Mouse (Mus musculus) erythroid progenitor cell, adult 5-6 weeks (primary cell): Measurements from ENCODE around the gene E030018B13Rik. TPM values are rescaled to one million over a fixed set of nuclear protein-coding genes. Genes with fewer than 3 reads are reported as not detected.

ENCODE experiments used
- ATAC-seq: replicated peaks from 2 replicates; pipeline ENCODE4 v1.8.0; 2016; ENCODE audit warnings: moderate number of reproducible peaks, mild to moderate bottlenecking, moderate TSS enrichment, inconsistent platforms; ENCODE audit not compliant: poor library complexity, low FRiP score, severe bottlenecking
- total RNA-seq, 2 experiments: library from RNA; stranded (forward) in 1 of 2; stranded (reverse) in 1 of 2; fragments of 150-400 nt in 1 of 2; fragments of 186-747, 209-891 nt in 1 of 2; gene quantifications; 2 replicates each; pipeline versions ENCODE4 v1.2.3 to v1.2.4; 2015 to 2017; ENCODE audit warnings: low replicate concordance in 2 of 2

E030018B13Rik gene
- total RNA-seq, 2 experiments from 2014 or later = not detected

GRCm38 (mm10) chr7:63933905-63934304, 17.2 kb downstream of the E030018B13Rik start:
- no peak for ATAC-seq

DNA sequence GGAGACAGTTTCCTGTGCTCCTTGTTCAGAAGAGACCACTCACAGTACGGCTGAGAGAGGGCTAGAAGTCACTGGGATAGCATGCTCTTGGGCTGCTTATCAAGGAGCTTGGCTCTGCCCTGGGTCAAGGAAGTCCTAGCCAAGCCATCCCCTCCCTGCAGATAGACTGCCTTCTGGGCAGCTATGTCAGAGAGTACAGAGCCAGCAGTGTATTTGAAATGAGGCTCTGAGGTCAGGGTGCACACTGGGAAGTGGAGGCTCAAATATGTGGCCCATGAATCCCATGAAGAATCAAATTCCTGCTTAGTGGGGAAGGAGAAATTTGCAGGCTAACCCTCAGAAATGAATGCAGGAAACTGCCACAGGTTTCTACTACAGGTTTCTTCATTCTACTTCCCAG, 17.9 kb downstream of the E030018B13Rik start:
- ATAC-seq = no peak

DNA sequence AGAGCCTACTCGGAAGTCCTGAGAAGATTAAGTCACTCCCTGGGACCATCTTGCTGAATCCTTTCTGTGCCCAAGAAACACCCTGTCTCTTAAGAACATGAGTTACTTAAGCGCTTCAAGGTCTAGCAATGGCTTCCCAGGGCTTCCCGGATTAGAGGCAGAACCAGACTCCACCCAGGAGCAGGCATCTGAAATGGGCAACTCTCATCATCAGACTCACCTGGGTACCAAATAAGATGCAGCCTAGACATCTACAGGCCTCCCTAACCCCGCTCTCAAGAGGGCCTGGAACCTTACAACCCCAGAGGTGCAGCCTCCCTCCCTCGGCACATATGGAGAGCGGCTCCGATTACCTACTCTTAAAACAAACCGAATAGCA, 19.1 kb downstream of the E030018B13Rik start:
- ATAC-seq = no peak

GRCm38 (mm10) chr7:63936188-63936985, 19.7 kb downstream of the E030018B13Rik start:
- peak; percentile 48 for ATAC-seq

GRCm38 (mm10) chr7:63936986-63937235, 20.3 kb downstream of the E030018B13Rik start:
- ATAC-seq = no peak

DNA sequence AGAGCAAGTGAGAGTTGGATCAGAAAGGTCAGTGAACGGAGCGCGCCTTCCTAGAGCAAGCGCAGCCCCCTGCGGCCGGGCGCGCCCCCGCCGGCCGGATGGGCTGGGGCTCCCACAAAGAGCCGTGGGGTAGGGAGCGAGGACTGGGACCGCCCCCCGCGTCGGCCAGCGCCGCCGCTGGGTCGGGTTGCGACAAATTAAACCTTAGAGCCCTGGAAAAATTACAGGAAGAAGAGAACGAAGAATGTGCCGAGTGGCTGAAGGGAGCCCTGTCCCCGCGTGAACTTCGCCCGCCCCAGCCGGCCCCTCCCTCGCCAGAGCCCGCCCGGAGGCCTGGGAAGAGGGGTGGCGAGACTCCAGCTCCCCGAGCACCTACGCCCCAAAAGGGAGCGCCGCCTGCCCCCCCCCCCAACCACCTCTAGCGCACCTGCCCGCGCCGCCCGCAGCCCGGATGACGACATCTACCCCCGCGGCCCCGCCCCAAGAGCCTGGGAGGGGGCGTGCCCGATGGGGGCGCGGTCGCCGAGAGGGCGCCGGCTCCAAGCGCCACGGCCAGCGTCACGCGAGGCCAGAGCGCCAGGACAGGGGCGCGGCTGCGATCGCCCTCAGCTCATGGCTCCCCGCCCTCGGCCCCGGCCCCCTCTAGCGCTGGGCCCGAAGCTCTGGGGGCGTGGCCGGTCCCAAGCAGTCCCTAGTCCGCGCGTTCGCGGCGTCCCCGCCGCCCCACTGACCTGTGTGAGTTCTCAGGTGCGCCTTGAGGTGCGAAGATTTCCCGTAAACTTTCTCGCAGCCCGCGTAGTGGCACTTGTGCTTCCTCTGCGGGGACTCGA, 20.8 kb downstream of the E030018B13Rik start:
- ATAC-seq = peak; percentile 22

DNA sequence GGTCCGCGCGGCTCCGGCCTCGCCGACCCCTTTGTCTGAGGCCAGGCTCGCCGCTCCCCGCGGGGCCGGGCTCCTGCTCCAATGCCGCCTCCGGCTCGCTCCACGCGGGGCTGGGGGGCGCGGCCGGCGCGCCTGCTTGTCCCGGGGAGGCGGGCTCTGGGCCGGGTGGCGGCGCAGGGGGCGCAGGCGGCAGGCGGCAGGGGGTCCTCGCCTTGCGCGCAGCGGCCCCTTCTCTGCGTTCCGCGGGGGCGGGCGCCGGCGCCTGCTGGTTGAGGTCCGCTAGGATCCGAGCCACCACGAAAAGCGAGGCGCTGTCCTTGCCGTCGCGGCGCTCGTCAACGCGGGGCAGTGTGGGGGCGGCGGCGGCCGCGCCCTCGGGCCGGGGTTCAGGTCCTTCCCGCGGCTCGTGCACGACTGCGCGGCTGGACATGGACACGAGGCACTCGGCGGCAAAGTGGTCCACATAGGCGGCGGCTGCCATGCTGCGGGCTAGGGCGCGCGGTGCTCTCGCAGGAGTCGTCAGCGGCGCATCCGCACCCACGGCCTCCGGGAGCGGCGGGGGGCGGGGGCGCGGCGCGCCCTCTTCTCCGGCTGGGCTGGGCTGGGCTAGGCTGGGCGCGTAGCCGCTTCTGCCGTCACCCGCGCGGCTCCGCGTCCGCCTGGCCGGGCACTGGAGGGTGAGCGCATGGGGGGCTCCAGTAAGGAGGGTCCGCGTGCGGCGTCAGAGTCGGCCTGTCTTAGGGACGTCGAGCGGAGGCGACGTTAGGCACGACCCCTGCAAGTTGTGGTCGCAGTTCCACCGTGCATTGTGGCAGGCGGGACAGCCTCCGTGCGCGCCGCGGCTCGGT, 21.6 kb downstream of the E030018B13Rik start:
- ATAC-seq = no peak

DNA sequence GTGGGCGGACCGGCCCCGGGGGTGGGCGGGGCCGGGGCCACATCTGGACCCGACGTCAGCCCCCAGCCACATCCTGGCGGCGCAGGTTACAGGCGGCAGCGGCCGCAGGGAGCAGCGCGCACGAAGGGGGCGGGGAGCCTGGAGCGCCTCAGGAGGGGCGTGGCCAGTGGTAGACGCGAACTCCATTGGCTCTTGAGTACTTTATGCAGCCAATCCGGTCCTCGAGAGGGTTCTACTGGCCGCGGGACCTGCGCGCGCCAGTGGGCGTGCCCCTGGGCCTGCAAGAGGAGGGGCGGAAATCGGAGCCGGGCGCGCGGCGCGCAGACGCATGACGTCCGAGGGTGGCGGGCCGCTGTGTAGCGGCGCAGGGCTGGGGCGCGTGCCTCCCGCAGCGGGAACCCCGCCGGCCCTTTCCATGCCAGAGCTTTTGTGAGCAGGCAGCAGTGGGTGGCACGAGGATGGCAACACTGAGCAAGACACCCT, 22.3 kb downstream of the E030018B13Rik start, which contains the start of gene Klf13:
Gene Klf13 (minus strand): TSS at position 2 of the 483 bp plus-strand sequence.
- ATAC-seq = peak; percentile 71

DNA sequence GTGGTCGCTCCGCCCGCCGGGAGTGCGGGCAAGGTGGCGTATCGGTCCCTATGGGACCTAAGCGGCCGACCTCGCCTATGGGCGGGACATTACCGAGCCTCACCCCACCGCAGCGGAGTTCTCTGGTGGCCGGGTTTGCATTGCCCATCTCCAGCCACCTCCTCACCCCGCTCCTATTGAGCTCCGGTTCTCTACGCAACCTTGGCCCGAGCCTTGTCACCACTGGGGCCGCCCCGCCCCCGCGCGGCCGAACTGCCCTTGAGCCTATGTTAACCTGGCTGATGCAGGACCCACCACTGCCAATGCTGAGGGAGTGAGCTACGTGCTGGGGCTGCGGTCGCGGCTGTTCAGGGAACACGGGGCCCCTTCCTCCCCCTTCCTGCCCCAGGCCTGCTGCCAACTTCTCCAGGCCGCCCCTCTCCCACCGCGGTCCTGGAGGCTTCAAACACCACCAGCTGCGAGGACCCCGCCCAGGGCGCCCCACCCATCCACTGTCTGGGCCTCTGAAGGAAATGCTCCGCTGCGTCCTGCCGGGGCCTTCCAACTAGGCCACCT, 22.8 kb downstream of the E030018B13Rik start:
- peak; percentile 48 for ATAC-seq

- no peak for ATAC-seq
Measured at GRCm38 (mm10) chr7:63940321-63940720, 23.7 kb downstream of the E030018B13Rik start.

- ATAC-seq = no peak
Measured at GRCm38 (mm10) chr7:63941050-63941449, 24.4 kb downstream of the E030018B13Rik start.

DNA sequence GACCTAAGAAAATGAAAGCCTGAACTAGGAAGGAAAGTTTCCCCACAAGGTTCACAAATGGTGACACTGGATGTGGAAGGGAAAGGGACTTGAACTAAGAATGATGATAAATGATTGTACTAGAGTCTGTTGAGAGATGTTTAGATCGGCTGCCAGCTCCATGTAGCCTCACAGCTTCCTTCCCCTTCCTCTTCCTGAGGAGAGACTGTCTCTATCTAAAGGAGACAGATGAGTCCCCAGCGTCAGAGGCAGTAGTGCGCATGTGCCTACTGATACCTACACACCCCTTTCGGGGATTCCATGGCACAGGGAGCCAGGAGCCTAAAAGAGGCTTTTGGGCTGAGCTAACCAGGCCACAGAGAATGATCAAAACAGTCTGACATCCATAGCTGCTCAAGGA, 24.8 kb downstream of the E030018B13Rik start:
- ATAC-seq = peak; percentile 48

GRCm38 (mm10) chr7:63943946-63944345, 27.3 kb downstream of the E030018B13Rik start:
- no peak for ATAC-seq

- ATAC-seq = peak; percentile 58; the same call in 1 of the 2 replicates
Measured at GRCm38 (mm10) chr7:63947514-63948487, 31.1 kb downstream of the E030018B13Rik start.

DNA sequence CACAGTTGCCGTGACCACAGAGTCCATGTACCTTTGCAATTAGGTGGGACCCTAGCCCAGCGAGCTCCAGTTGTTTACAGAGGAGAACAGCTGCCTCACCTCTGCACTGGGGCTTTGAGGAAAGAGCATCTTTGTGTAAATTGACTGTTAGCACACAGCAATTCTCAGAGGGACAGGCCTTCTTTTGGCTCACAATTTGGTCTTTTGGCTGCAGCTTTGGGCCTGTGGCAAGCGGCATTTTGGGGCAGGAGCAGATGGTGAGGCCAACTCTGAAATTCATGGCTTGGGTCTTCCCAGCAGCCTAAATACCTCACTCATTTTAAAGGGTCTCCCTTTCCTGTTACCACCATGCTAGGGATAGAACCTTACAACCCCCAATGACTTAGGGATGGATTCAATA, 32.5 kb downstream of the E030018B13Rik start:
- ATAC-seq = no peak

GRCm38 (mm10) chr7:63950931-63951607, 34.4 kb downstream of the E030018B13Rik start:
- ATAC-seq = no peak

DNA sequence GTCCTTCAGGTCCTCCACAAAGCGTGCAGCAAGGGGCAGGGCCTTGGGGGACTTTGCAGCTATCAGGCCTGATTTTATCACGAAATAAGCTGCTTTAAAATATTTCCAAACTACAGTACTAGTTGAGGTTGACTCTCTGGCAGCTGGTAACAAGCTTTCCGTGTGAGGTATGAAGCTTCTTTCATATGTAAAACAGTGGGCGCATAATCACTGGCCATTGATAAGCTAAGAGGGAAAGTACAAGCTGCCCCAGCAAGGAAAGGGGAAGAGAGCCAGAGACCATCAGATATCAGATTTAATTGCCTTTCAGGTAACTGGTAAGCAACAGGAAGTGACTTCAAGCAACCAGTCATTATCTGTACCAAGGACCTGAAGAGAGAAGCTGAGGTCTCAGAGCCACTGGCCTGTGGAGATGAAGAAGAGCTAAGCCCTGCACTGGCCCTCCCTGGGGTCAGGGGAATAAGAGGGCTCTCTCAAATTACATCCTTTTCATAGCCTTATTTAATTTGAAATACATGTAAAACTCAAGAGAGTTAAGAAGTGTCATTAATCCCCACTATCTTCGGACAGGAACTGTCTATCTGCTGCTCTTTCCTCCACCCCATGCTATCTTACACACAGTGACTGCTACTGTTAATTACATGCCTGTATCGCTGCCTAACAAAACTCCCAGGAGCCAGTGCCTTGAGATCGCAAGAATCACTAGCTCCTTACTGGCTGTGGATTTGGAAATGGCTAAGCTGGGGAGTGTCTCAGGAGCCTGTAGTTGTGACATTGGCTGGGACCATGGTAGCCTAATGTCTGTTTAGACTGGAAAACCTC, 35.6 kb downstream of the E030018B13Rik start:
- peak; percentile 52 for ATAC-seq
